ENCODE assay signal across 8 mouse cellular contexts in the genomic region with DNA sequence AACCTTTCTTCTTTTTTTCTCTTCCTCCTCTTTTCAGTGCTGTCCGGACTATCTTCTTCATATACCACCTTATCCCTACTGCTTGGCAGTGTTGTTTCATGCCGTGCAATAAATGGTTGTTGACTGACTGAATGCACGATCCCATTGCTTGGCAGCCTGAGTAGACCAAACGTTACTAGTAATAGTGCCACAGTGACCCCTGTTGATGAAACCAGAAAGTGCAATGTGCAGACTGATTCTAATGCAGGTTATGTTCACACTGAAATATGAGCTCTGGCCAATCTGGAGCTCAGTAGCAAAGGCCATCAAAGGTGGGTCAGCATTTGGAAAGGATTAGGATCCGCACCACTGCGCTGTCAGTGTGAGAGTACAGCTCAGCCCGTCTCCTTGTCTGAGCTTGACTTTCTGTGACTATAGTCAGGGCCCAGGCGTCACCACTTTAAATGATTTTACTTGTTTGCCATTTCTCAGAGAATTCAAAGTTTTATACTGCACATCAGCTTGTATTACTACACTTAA. TPM values are rescaled to one million over a fixed set of nuclear protein-coding genes. Genes with fewer than 3 reads are reported as not detected.
DNase-seq lines count a peak whose midpoint lies in the region; ATAC-seq lines count a peak whose summit lies in the region.

No protein-coding gene starts in this region.

- DNase-seq in midbrain, embryonic 14.5 days = peak; percentile 67
- peak; percentile 59 for DNase-seq in adipocyte (ENCODE audit: low spot score)
- peak; percentile 49 for DNase-seq in limb, embryonic 10.5 days (ENCODE audit: low spot score)
- peak; percentile 63 to 79 for DNase-seq in right cerebral cortex, postnatal 10 days (ENCODE audit: low spot score in 2 of 2)

- H3K4me3 ChIP-seq in midbrain, embryonic 14.5 days (replicated peaks; ENCODE audit: low read depth, low read length) = no peak overlapping the region
- H3K4me3 ChIP-seq in midbrain, embryonic 15.5 days = no peak overlapping the region
- no peak overlapping the region for H3K4me3 ChIP-seq in kidney, embryonic 14.5 days (ENCODE audit: low read length)
- H3K4me3 ChIP-seq in limb, embryonic 10.5 days = no peak overlapping the region

- H3K9me3 ChIP-seq in midbrain, embryonic 14.5 days (ENCODE audit: control insufficient read depth, low read length) = no peaks in the 10 kb centered on the region
- H3K9me3 ChIP-seq in midbrain, embryonic 15.5 days = no peaks in the 10 kb centered on the region
- no peaks in the 10 kb centered on the region for H3K9me3 ChIP-seq in kidney, embryonic 14.5 days (ENCODE audit: control insufficient read depth, low read length)
- no peaks in the 10 kb centered on the region for H3K9me3 ChIP-seq in limb, embryonic 10.5 days (replicated peaks)

- no peaks in the 10 kb centered on the region for H3K4me1 ChIP-seq in midbrain, embryonic 14.5 days (ENCODE audit: control insufficient read depth, insufficient read depth, low read length)
- H3K4me1 ChIP-seq in midbrain, embryonic 15.5 days = no peaks in the 10 kb centered on the region
- H3K4me1 ChIP-seq in kidney, embryonic 14.5 days (ENCODE audit: control insufficient read depth, insufficient read depth, low read length) = peaks cover 8% of the 10 kb centered on the region; the same call in 1 of the 2 replicates
- peaks cover 9% of the 10 kb centered on the region; the same call in 1 of the 2 replicates for H3K4me1 ChIP-seq in limb, embryonic 10.5 days

- WGBS in midbrain, embryonic 14.5 days = 50% methylated on average over 8 of the region's 8 CpGs
- WGBS in midbrain, embryonic 15.5 days = 48% methylated on average over 8 of the region's 8 CpGs
- 43% methylated on average over 8 of the region's 8 CpGs for WGBS in kidney, embryonic 14.5 days
- WGBS in limb, embryonic 10.5 days = 41% methylated on average over 8 of the region's 8 CpGs

- H3K36me3 ChIP-seq in midbrain, embryonic 14.5 days (ENCODE audit: control insufficient read depth, insufficient read depth, low read length) = no peaks in the 10 kb centered on the region
- no peaks in the 10 kb centered on the region for H3K36me3 ChIP-seq in midbrain, embryonic 15.5 days (replicated peaks)
- no peaks in the 10 kb centered on the region for H3K36me3 ChIP-seq in kidney, embryonic 14.5 days (ENCODE audit: control insufficient read depth, insufficient read depth, low read length)
- no peaks in the 10 kb centered on the region for H3K36me3 ChIP-seq in limb, embryonic 10.5 days

- no peak for ATAC-seq in midbrain, embryonic 14.5 days (ENCODE audit: low FRiP score, low TSS enrichment)
- no peak for ATAC-seq in midbrain, embryonic 15.5 days (replicated peaks)
- peak; percentile 82 for ATAC-seq in frontal cortex, adult (ENCODE audit: low TSS enrichment)
- peak; percentile 75; the same call in 1 of the 2 replicates for ATAC-seq in kidney, embryonic 14.5 days (ENCODE audit: low FRiP score, low TSS enrichment)
- ATAC-seq in erythroblast, adult 5-6 weeks (replicated peaks; ENCODE audit: low FRiP score, poor library complexity, severe bottlenecking) = no peak

- H3K9ac ChIP-seq in midbrain, embryonic 14.5 days (replicated peaks; ENCODE audit: low read length) = no peak overlapping the region
- H3K9ac ChIP-seq in midbrain, embryonic 15.5 days = no peak overlapping the region
- no peak overlapping the region for H3K9ac ChIP-seq in kidney, embryonic 14.5 days (ENCODE audit: low read depth, low read length)

- H3K4me2 ChIP-seq in midbrain, embryonic 14.5 days (ENCODE audit: low read length) = no peak overlapping the region
- H3K4me2 ChIP-seq in midbrain, embryonic 15.5 days = no peak overlapping the region
- no peak overlapping the region for H3K4me2 ChIP-seq in kidney, embryonic 14.5 days (replicated peaks; ENCODE audit: low read depth, low read length)

- H3K27me3 ChIP-seq in midbrain, embryonic 14.5 days (ENCODE audit: control insufficient read depth, insufficient read depth, low read length) = no peaks in the 10 kb centered on the region
- no peaks in the 10 kb centered on the region for H3K27me3 ChIP-seq in midbrain, embryonic 15.5 days (replicated peaks)
- H3K27me3 ChIP-seq in kidney, embryonic 14.5 days (ENCODE audit: control insufficient read depth, insufficient read depth, low read length) = no peaks in the 10 kb centered on the region
- H3K27me3 ChIP-seq in limb, embryonic 10.5 days (ENCODE audit: low read depth, poor library complexity, severe bottlenecking) = no peaks in the 10 kb centered on the region

- H3K27ac ChIP-seq in midbrain, embryonic 14.5 days (replicated peaks; ENCODE audit: low read depth, low read length) = no peak overlapping the region
- H3K27ac ChIP-seq in midbrain, embryonic 15.5 days = no peak overlapping the region
- no peak overlapping the region for H3K27ac ChIP-seq in kidney, embryonic 14.5 days (ENCODE audit: low read depth, low read length)
- H3K27ac ChIP-seq in limb, embryonic 10.5 days = no peak overlapping the region

RNA-seq across cellular contexts. Expression of a gene that starts 22.3 kb away (rescaled TPM):
- polyA plus RNA-seq in midbrain, embryonic 14.5 days (2014; fragmentation: Nextera tagmentation; extraction: Ambion mirVana) = 0.05 TPM in 1 of 2 replicates, not detected in the other
- polyA plus RNA-seq in midbrain, embryonic 15.5 days (2015; fragmentation: Nextera tagmentation; extraction: Ambion mirVana) = 0.45 and 0.46 TPM in 2 replicates
- polyA plus RNA-seq in kidney, embryonic 14.5 days (2014; fragmentation: Nextera tagmentation; extraction: Ambion mirVana) = 0.74 and 1.2 TPM in 2 replicates
- polyA plus RNA-seq in limb, embryonic 10.5 days (2016; fragmentation: Nextera tagmentation; extraction: Ambion mirVana) = not detected in 2 replicates
- total RNA-seq in erythroblast, adult 5-6 weeks (2015; ENCODE audit: low replicate concordance) = not detected in 2 replicates
- total RNA-seq in erythroblast, adult 5-6 weeks (2017; ENCODE audit: low replicate concordance) = not detected in 2 replicates

Comparison
In these comparisons a context has a peak if more than half of its experiments do, and no peak if none do; other contexts are left out.
1. ATAC-seq: peak in frontal cortex, adult (single experiment) and kidney, embryonic 14.5 days (single experiment); none in midbrain, embryonic 14.5 days (single experiment), midbrain, embryonic 15.5 days (single experiment) and erythroblast, adult 5-6 weeks (single experiment).
2. Peak in every context shown above with its lines, with median percentiles within 50 percentile points of each other: DNase-seq.